Mouse (Mus musculus): Measurements from ENCODE around the gene A730061H03Rik. TPM values are rescaled to one million over a fixed set of nuclear protein-coding genes. Genes with fewer than 3 reads are reported as not detected.

Gene A730061H03Rik
- polyA plus RNA-seq, 1 experiment from 2014 or later, result 1.1 TPM

- peaks cover 52% of the 10 kb centered on the region for H3K36me3 ChIP-seq
Measured at GRCm38 (mm10) chr14:55563249-55563648, 3.0 kb upstream of the A730061H03Rik start.

GRCm38 (mm10) chr14:55561860-55562259 is 1.7 kb upstream of the A730061H03Rik start:
- Histone ChIP-seq H3K27ac (no peak overlapping the region), H3K4me3 (replicated peaks) (peak overlapping the region; percentile 64; the same call in 1 of the 2 replicates), H3K27me3 (no peaks in the 10 kb centered on the region), H3K4me1 (replicated peaks) (peaks cover 14% of the 10 kb centered on the region), H3K9me3 (no peaks in the 10 kb centered on the region), H3K9ac (replicated peaks) (peak overlapping the region; percentile 66; the same call in 1 of the 2 replicates), H3K4me2 (no peak overlapping the region; the same call in 1 of the 2 replicates), H3K36me3 (peaks cover 39% of the 10 kb centered on the region)
- ATAC-seq (ENCODE audit: insufficient number of reproducible peaks, insufficient read depth, low FRiP score, low TSS enrichment, low read depth), result no peak
- whole genome bisulfite sequencing, result 81% methylated on average over 10 of the region's 10 CpGs

More at GRCm38 (mm10) chr14:55563249-55563648, 3.0 kb upstream of the A730061H03Rik start:
- Histone ChIP-seq H3K4me2 (no peak overlapping the region), H3K9me3 (no peaks in the 10 kb centered on the region), H3K27ac (no peak overlapping the region), H3K27me3 (no peaks in the 10 kb centered on the region), H3K4me1 (replicated peaks) (peaks cover 14% of the 10 kb centered on the region), H3K9ac (replicated peaks) (no peak overlapping the region), H3K4me3 (replicated peaks) (no peak overlapping the region)
- no peak for ATAC-seq (ENCODE audit: insufficient number of reproducible peaks, insufficient read depth, low FRiP score, low TSS enrichment, low read depth)
- WGBS, result 88% methylated on average over 11 of the region's 11 CpGs

GRCm38 (mm10) chr14:55559799-55560201 is 406 bp downstream of the A730061H03Rik start, which contains the start of gene Dcaf11:
Gene Dcaf11, plus strand, starts transcription at chr14:55560006.
- ATAC-seq (ENCODE audit: insufficient number of reproducible peaks, insufficient read depth, low FRiP score, low TSS enrichment, low read depth), result peak; percentile 84
- peaks cover 18% of the 10 kb centered on the region for H3K36me3 ChIP-seq
- no peaks in the 10 kb centered on the region for H3K27me3 ChIP-seq
- peak within 1 kb of the TSS; percentile 86 for H3K4me2 ChIP-seq
- peak within 1 kb of the TSS; percentile 98 for H3K27ac ChIP-seq
- peak within 1 kb of the TSS; percentile 80 for H3K9ac ChIP-seq (replicated peaks)
- H3K4me1 ChIP-seq (replicated peaks), result peaks cover 14% of the 10 kb centered on the region
- under 1% methylated on average over 27 of the region's 27 CpGs for WGBS
- peak within 1 kb of the TSS; percentile 64 for H3K4me3 ChIP-seq (replicated peaks)
- H3K9me3 ChIP-seq, result no peaks in the 10 kb centered on the region

GRCm38 (mm10) chr14:55558740-55559448 is 1.3 kb downstream of the A730061H03Rik start:
- H3K27ac ChIP-seq, result no peak overlapping the region; the same call in 1 of the 2 replicates

GRCm38 (mm10) chr14:55557587-55557986 is 2.6 kb downstream of the A730061H03Rik start:
- Histone ChIP-seq H3K4me2 (no peak overlapping the region), H3K36me3 (no peaks in the 10 kb centered on the region), H3K9ac (replicated peaks) (no peak overlapping the region), H3K4me3 (replicated peaks) (no peak overlapping the region), H3K9me3 (no peaks in the 10 kb centered on the region), H3K27ac (no peak overlapping the region), H3K4me1 (replicated peaks) (peaks cover 14% of the 10 kb centered on the region), H3K27me3 (no peaks in the 10 kb centered on the region)
- 84% methylated on average over 3 of the region's 3 CpGs for WGBS
- ATAC-seq (ENCODE audit: insufficient number of reproducible peaks, insufficient read depth, low FRiP score, low TSS enrichment, low read depth), result no peak

More at GRCm38 (mm10) chr14:55558740-55559448, 1.3 kb downstream of the A730061H03Rik start:
- Histone ChIP-seq H3K4me1 (replicated peaks) (peaks cover 14% of the 10 kb centered on the region), H3K9ac (replicated peaks) (no peak overlapping the region; the same call in 1 of the 2 replicates), H3K9me3 (no peaks in the 10 kb centered on the region), H3K4me2 (peak overlapping the region; percentile 86), H3K27me3 (no peaks in the 10 kb centered on the region), H3K4me3 (replicated peaks) (peak overlapping the region; percentile 64), H3K36me3 (peaks cover 9% of the 10 kb centered on the region)
- no peak for ATAC-seq (ENCODE audit: insufficient number of reproducible peaks, insufficient read depth, low FRiP score, low TSS enrichment, low read depth)
- WGBS, result 55% methylated on average over 6 of the region's 6 CpGs

GRCm38 (mm10) chr14:55557003-55557402 is 3.2 kb downstream of the A730061H03Rik start:
- H3K4me1 ChIP-seq (replicated peaks), result peaks cover 11% of the 10 kb centered on the region
- H3K27me3 ChIP-seq, result no peaks in the 10 kb centered on the region
- no peaks in the 10 kb centered on the region for H3K9me3 ChIP-seq
- no peak for ATAC-seq (ENCODE audit: insufficient number of reproducible peaks, insufficient read depth, low FRiP score, low TSS enrichment, low read depth)
- H3K36me3 ChIP-seq, result no peaks in the 10 kb centered on the region
- H3K4me3 ChIP-seq (replicated peaks), result no peak overlapping the region
- H3K27ac ChIP-seq, result no peak overlapping the region
- 27% methylated on average over 5 of the region's 5 CpGs for WGBS
- no peak overlapping the region for H3K9ac ChIP-seq (replicated peaks)
- no peak overlapping the region for H3K4me2 ChIP-seq

GRCm38 (mm10) chr14:55555788-55556187 is 4.4 kb downstream of the A730061H03Rik start:
- WGBS, result 83% methylated on average over 3 of the region's 3 CpGs
- no peak for ATAC-seq (ENCODE audit: insufficient number of reproducible peaks, insufficient read depth, low FRiP score, low TSS enrichment, low read depth)
- no peak overlapping the region for H3K27ac ChIP-seq
- no peak overlapping the region for H3K4me3 ChIP-seq (replicated peaks)
- no peaks in the 10 kb centered on the region for H3K9me3 ChIP-seq
- H3K27me3 ChIP-seq, result no peaks in the 10 kb centered on the region
- 0 out of 2 replicates have a peak, but pooled peaks cover under 1% of the 10 kb centered on the region for H3K36me3 ChIP-seq
- no peaks in the 10 kb centered on the region for H3K4me1 ChIP-seq (replicated peaks)
- H3K9ac ChIP-seq (replicated peaks), result no peak overlapping the region
- H3K4me2 ChIP-seq, result no peak overlapping the region

GRCm38 (mm10) chr14:55554635-55555034 is 5.6 kb downstream of the A730061H03Rik start:
- Histone ChIP-seq H3K4me2 (no peak overlapping the region), H3K9ac (replicated peaks) (no peak overlapping the region), H3K27ac (no peak overlapping the region), H3K27me3 (no peaks in the 10 kb centered on the region), H3K36me3 (peaks cover 12% of the 10 kb centered on the region), H3K4me3 (replicated peaks) (no peak overlapping the region), H3K9me3 (no peaks in the 10 kb centered on the region), H3K4me1 (replicated peaks) (no peaks in the 10 kb centered on the region)
- no peak for ATAC-seq (ENCODE audit: insufficient number of reproducible peaks, insufficient read depth, low FRiP score, low TSS enrichment, low read depth)

GRCm38 (mm10) chr14:55551794-55552193 is 8.4 kb downstream of the A730061H03Rik start:
- no peaks in the 10 kb centered on the region for H3K4me1 ChIP-seq (replicated peaks)
- no peak for ATAC-seq (ENCODE audit: insufficient number of reproducible peaks, insufficient read depth, low FRiP score, low TSS enrichment, low read depth)

GRCm38 (mm10) chr14:55551347-55551746 is 8.9 kb downstream of the A730061H03Rik start:
- no peak overlapping the region for H3K9ac ChIP-seq (replicated peaks)
- no peaks in the 10 kb centered on the region for H3K27me3 ChIP-seq
- H3K27ac ChIP-seq, result no peak overlapping the region
- no peaks in the 10 kb centered on the region for H3K9me3 ChIP-seq
- H3K4me2 ChIP-seq, result no peak overlapping the region
- H3K36me3 ChIP-seq, result peaks cover 44% of the 10 kb centered on the region
- H3K4me3 ChIP-seq (replicated peaks), result no peak overlapping the region
- WGBS, result 74% methylated on average over 5 of the region's 5 CpGs
- no peak for ATAC-seq (ENCODE audit: insufficient number of reproducible peaks, insufficient read depth, low FRiP score, low TSS enrichment, low read depth)
- H3K4me1 ChIP-seq (replicated peaks), result no peaks in the 10 kb centered on the region

More at GRCm38 (mm10) chr14:55551794-55552193, 8.4 kb downstream of the A730061H03Rik start:
- no peak overlapping the region for H3K27ac ChIP-seq
- H3K4me3 ChIP-seq (replicated peaks), result no peak overlapping the region
- H3K9me3 ChIP-seq, result no peaks in the 10 kb centered on the region
- WGBS, result 93% methylated on average over 8 of the region's 8 CpGs
- no peak overlapping the region for H3K4me2 ChIP-seq
- peaks cover 40% of the 10 kb centered on the region for H3K36me3 ChIP-seq
- H3K9ac ChIP-seq (replicated peaks), result no peak overlapping the region
- no peaks in the 10 kb centered on the region for H3K27me3 ChIP-seq

- no peaks in the 10 kb centered on the region for H3K27me3 ChIP-seq
- no peaks in the 10 kb centered on the region for H3K4me1 ChIP-seq (replicated peaks)
- H3K27ac ChIP-seq, result no peak overlapping the region
- H3K36me3 ChIP-seq, result peaks cover 55% of the 10 kb centered on the region
- H3K4me2 ChIP-seq, result no peak overlapping the region
- 87% methylated on average over 6 of the region's 6 CpGs for WGBS
- no peaks in the 10 kb centered on the region for H3K9me3 ChIP-seq
- H3K4me3 ChIP-seq (replicated peaks), result no peak overlapping the region
- no peak for ATAC-seq (ENCODE audit: insufficient number of reproducible peaks, insufficient read depth, low FRiP score, low TSS enrichment, low read depth)
- H3K9ac ChIP-seq (replicated peaks), result no peak overlapping the region
Measured at GRCm38 (mm10) chr14:55550191-55550590, 10.0 kb downstream of the A730061H03Rik start.

All from limb, embryonic 12.5 days (tissue).